Mouse (Mus musculus) left cerebral cortex, adult 11 months (tissue): ENCODE data around the gene Arhgef9.

Experiments
- DNase-seq: peaks from one replicate; pipeline ENCODE4 v3.0.0; 2022; ENCODE audit warnings: low spot score

The Arhgef9 gene

DNA sequence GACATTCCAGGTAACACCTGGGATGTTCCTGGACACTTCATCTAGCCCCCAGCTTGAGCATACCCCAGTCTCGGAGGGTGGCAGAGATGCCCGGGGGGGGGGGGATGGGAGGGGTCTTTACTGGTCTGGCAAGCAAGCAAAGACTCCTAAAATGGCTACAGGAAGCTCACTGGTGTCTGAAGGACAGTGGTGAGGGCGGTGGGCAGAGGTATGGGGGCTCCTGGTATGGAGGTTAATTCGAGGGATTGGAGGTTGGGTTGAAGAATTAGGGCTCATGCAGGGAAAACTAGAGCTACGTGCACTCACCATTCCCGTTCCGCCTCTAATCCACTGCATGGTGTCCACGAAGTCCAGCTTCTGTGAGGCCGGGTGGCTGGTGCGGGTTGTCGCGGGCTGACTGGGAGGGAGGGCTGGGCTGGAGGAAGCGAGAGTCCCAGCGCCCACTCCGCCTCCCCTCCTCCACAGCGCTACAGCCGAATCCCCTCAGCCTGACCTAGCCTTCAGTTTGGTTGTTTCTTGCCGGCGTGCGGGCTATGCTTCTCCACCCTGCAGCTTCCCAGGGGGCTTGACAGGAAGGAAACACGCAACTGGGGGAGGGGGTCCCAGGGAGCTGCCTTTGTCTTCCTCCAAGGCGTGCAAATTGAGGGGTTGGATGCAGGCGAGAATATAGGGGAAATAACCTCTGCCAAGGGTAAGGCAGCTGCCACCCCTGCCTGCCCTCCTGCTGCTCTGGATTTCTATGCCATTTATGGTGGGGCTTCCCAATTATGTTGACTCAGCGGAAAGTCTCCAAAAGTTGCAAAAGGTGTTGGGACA, at the start of gene Arhgef9:
Gene Arhgef9, minus strand, starts transcription at position 753 of the 816 bp plus-strand sequence.
- DNase-seq, result no peak

GRCm38 (mm10) chrX:95238896-95239295, 42.2 kb upstream of the Arhgef9 start:
- no peak for DNase-seq

DNA sequence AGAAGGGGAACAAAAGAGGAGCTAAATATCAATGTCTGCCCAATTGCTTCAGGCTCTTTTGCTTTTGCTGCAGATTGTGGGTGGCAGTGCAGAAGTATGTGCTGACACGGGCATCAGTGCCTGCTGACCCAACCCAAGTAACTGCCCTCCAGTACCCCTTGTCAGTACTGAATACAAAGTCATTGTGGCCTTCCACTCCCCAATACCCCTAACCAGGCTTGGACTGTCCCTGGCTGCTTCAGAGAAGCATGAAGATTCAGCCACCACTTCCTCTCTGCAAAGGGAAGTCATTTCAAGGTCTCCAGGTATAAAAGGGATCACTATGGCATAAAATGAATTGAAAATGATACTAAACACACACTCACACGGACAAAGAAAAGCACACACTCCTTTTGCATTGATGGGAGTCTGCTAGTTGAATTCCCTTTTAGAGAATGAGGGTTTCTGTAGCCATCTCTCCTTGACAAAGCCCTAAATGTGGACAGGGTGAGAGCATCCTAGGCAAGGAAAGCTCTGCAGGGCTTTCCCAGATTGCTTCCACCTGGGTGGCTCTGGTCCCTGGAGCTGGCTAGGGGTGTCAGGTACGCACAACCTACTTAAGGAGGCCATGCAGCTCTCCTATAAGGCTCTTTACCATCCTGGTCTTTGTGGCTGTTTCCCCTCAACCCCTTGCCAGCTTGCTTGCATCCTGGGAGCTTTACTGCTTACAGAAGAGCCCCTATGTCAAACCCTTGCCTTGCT, 1.1 kb downstream of the Arhgef9 start:
- no peak for DNase-seq

GRCm38 (mm10) chrX:95175978-95176377, 20.7 kb downstream of the Arhgef9 start:
- no peak for DNase-seq

DNA sequence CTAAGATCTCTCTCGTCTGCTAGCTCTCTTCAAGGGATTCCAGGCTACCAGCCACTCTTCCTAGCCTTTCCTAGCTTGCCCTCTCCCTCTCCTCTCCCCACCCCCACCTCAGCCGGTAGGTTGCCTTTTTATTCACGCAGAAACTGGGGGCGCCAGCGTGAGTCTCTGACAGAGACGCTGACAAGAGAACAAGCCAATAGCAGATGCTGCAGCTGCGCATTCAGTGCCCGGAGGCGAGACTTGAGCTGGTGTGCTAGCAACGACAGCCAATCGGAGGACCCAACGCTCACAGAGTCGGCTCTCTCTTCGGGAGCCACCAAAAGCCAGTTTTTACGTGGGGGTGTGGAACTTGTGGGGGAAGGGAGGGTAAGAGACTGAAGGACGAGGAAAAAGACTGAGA, 30.3 kb downstream of the Arhgef9 start:
- DNase-seq, result peak; percentile 88

- no peak for DNase-seq
These were observed 31.0 kb downstream of the Arhgef9 start for GRCm38 (mm10) chrX:95165671-95166127.

DNA sequence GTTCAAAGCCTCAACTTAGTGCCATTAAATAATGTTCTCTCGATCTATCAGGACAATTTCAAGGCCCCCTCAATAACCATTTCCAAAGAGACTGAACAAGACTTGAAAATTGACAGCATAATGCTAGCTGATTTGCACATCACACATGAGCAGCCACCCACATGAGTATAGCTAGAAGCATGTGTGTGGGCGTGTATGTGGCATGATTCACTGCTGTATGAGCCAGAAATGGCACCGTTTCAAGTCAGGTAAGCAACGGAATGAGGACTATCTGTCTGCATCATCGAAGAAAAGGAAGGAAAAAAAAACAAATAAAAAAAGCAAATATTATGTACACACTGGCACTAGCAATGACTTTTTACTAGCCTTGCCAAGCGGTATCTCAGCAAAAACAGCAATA, 32.5 kb downstream of the Arhgef9 start:
- peak; percentile 46 for DNase-seq

- DNase-seq, result no peak
These were observed 33.2 kb downstream of the Arhgef9 start for GRCm38 (mm10) chrX:95163452-95163851.

- DNase-seq, result no peak
These were observed 39.7 kb downstream of the Arhgef9 start for GRCm38 (mm10) chrX:95156833-95157386.

DNA sequence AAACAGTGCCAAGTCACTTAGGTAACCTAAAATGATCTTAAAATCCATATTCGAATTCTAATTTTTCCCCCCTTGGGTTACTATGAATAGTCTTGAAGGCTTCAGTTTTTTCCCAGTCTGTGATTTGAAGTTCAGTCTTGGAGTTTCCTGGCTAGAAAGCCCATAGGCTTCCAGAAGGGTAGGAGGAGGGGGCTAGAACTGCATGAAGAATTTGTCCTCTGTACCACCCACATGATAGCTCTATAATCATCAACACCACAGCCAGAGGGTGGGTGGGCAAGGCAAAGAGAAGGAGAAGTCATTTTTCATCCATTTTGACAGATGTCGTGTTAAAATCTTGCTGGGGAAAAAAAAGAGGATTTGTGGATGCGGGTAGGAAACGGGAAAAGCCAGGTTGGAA, 58.0 kb downstream of the Arhgef9 start:
- DNase-seq, result no peak

DNA sequence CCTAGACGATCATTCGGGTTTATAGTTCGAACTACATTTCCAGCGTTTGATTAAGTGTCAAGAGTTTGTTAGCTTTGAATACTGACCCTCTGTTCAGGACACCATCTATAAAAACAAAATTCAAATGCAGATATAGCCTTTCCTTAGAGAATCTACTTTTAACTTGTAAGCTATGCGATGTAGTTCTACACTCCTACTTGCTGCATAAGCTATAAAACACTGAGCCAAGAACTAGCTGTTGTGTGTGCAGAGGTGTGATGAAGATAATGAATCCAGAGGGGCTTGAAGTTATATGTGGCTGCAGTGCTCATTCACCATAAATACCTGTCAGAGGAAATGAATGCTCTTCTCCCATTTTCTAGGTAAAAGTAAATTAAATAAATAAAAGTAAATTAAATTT, 63.2 kb downstream of the Arhgef9 start:
- no peak for DNase-seq

- no peak for DNase-seq
These were observed 63.7 kb downstream of the Arhgef9 start for GRCm38 (mm10) chrX:95132996-95133395.

GRCm38 (mm10) chrX:95131783-95132182, 64.9 kb downstream of the Arhgef9 start:
- no peak for DNase-seq

DNA sequence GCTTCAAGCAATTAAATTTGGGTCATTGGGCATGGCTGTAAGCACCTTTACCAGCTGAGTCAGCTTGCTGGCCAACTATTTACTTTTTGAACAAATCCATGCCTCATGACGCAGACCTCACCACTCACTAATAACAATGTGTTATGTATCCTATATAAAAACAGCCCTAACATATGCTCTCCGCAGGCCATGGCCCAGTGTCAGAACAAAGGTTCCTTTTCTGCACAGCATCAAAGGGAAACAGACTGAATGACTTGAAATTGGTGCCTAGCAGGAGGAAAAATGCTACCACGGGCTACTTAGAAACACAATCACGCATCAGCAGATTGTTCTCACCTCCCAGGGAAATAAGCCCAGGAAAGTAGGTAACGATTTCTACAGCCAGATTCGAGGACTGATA, 73.2 kb downstream of the Arhgef9 start:
- DNase-seq, result no peak

- no peak for DNase-seq
These were observed 92.3 kb downstream of the Arhgef9 start for GRCm38 (mm10) chrX:95104361-95104760.

GRCm38 (mm10) chrX:95087674-95088073, 109.0 kb downstream of the Arhgef9 start:
- no peak for DNase-seq

- DNase-seq, result no peak
These were observed 119.5 kb downstream of the Arhgef9 start for GRCm38 (mm10) chrX:95077013-95077699.

GRCm38 (mm10) chrX:95027907-95028306, 168.7 kb downstream of the Arhgef9 start:
- DNase-seq, result no peak

GRCm38 (mm10) chrX:95026361-95026892, 170.2 kb downstream of the Arhgef9 start, which contains the start of gene Spin4:
Gene Spin4, minus strand, starts transcription at chrX:95026682.
- DNase-seq, result peak; percentile 55

GRCm38 (mm10) chrX:95025779-95026360, 170.8 kb downstream of the Arhgef9 start:
- no peak for DNase-seq

DNA sequence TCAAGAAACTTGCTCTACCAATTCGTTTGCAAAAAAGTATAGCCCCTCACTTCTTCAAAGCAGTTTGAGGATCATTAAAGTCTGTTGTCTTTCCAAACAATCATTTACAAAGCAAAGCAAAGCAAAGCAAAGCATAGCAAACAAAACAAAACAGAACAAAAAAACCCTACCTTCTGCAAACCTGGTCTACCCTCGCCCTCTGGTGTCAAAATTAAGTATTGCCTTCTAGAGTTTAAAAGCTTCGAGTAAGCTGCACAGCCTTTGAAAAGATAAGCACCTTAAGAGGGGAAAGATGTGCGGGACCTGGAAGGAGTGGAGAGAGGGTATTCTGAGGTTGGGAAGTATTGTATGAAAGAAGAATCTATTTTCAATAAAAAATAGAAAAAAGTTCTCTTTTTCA, 184.6 kb downstream of the Arhgef9 start:
- no peak for DNase-seq
